Mouse (Mus musculus) cerebellum, adult 8-10 months (tissue): ENCODE measurements around the gene Haus3.

Experiments
- DNase-seq: peaks from one replicate; pipeline ENCODE4 v3.0.0; 2022

Gene Haus3

DNA sequence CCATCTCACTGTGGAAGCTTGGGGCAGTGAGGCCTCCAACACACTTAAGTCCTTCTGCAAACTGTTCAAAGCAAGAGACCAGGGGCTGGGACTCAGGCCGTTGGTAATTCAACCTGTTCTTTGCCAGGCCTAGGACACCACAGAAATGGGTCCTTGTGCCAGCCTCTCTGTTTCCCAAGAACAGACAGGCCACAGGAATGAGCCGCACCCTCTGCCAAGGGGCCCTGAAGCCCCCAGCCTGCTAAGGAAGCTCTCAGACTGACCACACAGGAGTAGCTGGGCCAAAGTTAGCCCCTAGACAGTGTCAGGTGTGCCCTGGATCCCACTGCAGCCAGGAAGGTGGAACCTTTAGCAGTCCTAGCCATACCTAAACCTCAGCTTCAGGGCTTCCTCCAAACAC, 17.1 kb upstream of the Haus3 start:
- DNase-seq: no peak

DNA sequence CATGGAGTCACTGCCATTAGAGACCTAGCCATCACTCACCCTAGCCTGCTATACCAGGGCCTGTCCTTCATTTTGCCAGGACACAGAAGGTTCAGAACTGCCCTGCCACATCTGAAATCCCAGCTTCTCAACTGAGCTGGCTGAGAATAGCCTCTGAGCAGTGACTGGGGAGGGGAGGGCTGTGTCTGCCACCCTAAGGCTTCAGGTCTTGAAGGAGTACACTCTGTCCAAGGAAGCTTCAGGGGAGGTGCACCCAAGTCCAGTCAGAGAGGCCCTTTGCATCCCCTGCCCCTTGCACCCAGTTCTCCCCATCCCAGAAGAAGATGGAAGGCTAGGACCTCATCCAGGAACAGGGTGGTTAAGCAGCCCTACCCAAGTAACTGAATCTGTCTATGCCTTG, 16.5 kb upstream of the Haus3 start:
- no peak for DNase-seq

DNA sequence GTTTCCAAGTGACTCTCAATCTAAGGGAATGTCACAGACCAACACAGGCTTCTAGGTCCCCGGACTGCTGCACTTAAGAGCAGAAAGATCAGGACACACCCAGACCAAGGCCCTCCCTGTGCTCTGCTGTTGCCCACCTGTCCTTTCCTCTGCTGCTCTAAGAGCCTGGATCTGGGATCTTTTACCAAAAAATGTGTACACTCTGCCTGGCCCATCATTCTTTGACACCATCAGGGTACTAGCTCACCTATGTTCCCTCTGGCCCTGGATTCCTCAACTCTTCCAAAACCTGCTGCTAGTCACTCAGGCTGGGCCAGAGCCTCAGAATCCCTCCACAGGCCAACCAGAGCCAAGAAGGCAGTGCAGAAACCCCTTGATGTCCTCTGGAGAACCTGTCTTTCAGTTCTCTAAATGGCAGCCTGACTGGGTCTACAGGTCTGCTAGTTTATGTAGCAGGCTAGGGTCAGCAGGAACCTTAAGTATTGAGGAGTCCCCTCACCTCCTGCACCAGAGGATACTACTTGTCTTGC, 15.8 kb upstream of the Haus3 start:
- DNase-seq: no peak

DNA sequence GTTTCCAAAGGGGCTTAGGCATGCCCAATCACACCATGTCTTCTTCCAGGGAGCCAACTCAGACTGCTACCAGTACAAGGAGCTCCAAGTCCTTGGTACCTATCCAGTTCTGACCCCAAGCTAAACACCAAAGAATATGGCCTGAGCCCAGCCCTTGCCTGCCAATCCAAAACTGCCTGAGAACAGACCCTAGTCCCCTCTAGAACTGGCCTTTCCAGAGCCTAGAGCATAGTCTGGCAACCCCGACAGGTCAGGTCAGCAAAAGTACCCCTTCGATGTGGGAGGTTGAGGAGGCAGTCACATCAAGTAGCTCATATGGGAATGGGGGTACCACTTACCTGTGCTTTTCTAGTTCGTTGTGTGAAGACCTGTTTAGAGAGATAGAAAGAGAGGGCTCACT, 14.6 kb upstream of the Haus3 start:
- DNase-seq: no peak

DNA sequence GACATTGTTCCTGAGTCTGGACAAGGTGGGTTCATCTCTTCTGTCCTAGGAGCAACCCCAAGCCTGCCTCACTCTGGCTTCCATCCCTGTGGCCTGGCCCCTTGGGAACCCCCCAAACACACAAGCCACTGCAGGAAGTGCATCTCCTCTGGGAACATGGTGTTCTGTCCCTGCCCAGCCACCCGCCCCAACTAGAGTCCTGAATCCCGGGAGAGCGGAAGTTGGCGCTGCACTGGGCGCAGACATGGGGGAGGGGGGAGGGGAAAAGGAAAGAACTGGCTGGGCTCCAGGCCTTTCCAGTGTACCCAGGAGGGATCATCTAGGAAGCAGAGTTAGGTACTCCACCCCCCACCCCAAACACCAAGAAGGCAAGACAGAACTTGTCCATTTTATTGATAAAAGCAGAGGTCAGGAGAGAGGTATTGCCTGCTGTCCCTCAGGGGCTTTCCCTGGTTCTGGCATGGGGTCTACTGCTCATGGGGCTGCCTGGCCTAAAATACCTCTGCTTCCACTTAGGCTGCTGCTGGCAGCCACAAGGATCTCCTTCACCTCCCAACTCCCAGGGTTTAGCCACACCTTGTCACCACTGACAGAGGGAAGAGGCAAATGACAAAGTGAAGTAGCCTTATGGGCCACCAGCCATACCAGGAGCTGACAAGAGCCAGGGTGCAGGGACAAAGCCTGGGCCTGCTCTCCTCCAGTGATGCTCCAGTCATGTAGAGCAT, 14.0 kb upstream of the Haus3 start:
- DNase-seq: no peak

- DNase-seq: peak; percentile 28
Observed at GRCm38 (mm10) chr5:34182486-34182885, 13.2 kb upstream of the Haus3 start.

DNA sequence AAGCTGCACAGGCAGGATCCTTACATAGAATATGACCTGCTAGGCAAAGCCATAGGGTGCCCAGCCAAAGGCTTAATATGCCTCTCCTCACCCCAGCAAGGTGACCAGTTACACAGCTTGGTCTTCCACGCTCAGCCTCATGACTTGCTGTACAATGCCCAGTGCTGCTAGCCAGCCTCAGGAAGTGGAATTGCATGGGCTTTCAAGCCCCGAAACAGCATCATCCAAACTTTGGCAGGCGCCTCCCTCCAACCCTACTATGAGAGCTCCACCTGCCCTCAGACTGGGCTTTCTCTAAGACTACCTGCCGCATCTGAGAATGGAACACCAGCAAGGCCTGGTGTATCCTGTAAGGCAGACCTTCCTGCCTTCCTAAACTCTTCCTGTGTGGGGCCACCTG, 8.5 kb upstream of the Haus3 start:
- peak; percentile 20 for DNase-seq

DNA sequence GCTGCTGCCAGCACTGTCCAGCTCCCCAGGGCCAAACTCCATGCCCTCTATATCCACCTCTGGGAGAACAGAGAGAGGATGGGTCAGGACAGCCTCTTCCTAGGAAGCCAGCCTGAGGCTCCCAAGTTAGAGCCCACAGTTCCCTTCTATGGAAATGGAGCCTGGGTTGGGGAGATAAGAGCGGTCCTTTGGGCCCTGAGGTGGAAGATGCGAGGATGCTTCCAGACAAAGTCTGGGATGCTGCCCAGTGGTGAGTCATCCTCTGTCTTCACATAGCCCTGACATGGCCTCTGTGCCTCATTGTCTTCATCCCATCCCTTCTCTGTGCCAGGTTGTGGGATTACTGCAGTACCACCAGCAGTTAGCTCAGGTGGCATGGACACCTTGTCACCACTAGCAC, 7.8 kb upstream of the Haus3 start:
- peak; percentile 65 for DNase-seq

DNA sequence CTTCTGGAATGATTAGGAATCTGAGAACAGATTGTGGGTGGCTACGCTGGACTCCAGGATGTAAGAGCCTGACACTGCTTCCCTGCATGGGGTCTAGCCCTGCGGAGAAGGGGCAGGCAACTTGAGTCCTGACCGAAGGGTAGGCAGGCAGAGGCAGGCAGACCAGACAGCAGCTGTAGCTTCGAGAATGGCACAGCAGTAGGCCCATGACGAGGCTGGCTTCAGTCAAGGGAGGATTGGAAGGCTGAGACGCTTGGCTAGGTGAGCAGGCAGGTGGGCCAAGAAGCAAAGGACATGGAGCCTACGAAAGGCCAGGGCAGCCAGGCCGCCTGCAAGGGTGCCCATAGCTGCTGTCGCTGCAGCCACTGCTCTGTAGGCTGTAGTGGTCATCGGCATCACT, 7.4 kb upstream of the Haus3 start:
- DNase-seq: peak; percentile 44

DNA sequence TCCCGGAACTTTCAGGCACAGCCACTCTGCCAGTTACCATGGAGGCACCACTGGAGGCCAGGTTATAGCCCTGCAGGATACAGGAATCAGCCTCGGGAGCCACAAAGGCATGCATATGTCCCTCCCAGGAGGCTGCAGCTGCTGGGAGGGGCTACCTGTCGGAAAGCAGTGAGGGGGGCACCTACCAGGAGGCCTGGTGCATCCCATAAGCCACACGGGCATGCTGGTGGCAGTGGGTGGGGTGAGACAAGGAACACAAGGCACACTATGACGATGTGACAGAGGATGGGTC, 6.0 kb upstream of the Haus3 start:
- peak; percentile 34 for DNase-seq

DNA sequence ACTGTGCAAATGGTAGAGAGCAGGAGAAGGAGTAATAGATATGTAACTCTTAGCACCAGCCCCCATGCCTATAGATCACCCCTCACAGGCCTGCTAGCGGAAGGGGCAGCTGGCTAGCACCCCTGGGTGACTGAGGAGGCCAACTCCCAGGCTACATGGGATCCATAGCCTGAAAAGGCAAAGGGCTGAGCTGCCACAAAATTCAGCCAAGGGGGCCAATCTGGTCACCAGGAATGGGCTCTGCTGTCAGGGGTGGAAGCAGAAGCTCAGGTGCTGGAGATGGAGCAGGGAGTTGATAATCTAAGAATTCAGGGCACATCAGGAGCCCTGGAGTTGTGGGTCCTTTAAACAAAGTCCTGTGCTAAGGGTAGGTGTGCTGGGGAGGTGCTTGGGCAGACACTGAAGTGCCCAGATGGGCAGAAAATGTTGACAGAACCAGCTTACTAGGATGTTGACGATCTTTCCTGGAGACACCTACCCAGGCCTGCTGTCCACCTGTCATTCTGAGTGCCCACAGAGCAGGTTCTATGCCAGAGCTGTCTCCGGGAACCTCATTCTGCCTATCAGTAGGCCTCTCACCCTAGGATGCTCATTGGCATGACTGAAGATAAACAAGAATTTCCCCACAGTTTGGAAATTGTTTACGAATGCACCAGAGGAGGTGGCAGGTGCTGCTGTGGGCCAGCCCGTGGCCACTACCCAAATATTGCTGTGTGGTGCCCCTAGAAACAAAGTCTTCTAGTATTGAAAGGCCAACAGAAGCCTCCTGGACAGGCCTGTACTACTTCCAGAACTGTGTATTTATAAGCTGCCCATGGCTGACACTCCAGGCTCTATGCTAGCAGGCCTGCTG, 5.4 kb upstream of the Haus3 start:
- DNase-seq: peak; percentile 33

GRCm38 (mm10) chr5:34174021-34174420, 4.7 kb upstream of the Haus3 start:
- DNase-seq: peak; percentile 21

DNA sequence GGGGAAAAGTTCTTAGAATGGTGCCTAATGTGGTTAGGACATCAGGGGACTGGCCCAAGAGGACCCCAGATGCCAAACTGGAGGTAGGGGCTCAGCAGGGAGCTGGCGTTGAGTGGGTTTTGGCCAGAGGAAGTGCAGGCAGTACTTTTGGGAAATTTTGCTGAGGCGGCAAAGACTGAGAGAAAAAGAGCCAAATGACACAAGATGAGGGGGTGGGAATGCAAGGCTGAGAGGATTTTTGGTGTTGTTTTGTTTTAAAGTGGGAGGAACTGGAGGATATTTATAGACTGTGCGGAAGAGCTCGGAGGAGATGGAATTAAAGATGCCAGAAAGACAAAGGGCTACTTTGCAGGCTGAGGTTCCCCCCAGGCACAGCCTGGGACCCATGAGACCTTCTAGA, 1.4 kb upstream of the Haus3 start:
- peak; percentile 35 for DNase-seq

DNA sequence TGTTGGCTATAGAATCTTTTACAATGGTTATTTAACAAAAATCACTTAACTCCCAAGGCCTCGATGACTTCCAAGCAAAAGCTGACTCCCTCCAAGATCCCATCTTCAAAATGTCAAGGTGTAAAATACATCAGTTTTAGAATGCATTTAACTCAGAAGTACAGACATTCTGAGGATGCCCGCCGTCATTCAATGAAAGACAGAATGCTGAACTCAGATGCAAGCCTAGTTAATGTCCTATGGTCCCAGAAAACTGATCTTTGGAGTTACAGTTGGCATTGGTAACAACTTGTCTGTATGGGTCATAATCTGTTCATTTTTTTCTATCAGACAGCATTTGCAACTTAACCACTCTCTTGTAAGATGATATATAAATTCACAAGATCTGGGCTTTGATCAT, 627 bp upstream of the Haus3 start:
- no peak for DNase-seq

- DNase-seq: no peak
Observed at GRCm38 (mm10) chr5:34167857-34168256, 1.5 kb downstream of the Haus3 start.

DNA sequence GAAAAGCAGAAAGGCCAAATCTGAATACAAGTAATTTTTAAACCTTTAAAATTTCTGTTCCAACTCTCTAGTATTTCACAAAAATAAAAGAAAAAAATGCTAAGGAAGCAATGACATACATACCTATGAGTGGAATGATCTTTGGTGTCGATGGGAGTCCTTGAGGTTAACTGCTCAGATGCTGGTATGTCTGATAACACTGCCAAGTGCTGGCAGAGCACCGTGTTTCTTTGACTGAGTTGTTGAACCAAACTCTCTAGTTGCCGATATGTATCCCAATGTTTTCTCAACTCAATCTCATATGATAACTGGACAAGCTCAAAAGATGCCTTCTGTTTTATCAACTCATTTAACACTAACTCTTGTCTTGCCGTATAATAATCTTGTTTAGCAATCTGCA, 3.5 kb downstream of the Haus3 start:
- no peak for DNase-seq

- no peak for DNase-seq
Observed at GRCm38 (mm10) chr5:34148476-34148875, 20.9 kb downstream of the Haus3 start.

DNA sequence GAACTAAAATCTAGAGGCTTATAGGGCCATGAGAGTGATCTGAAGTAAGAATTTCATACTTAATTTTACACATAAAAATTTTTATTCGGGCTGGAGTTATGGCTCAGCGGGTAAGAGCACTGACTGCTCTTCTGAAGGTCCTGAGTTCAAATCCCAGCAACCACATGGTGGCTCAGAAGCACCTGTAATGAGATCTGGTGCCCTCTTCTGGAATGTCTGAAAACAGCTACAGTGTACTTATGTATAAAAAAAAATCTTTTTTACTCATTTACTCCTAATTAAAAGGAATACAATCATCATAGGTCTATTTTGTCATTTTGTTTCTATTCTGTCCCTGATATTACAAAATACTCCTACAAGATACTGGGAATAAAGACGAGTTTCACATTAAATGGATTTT, 21.8 kb downstream of the Haus3 start:
- DNase-seq: no peak

- DNase-seq: peak; percentile 29
Observed at GRCm38 (mm10) chr5:34139751-34140150, 29.6 kb downstream of the Haus3 start.

GRCm38 (mm10) chr5:34132731-34133130, 36.6 kb downstream of the Haus3 start:
- no peak for DNase-seq

GRCm38 (mm10) chr5:34124131-34124530, 45.2 kb downstream of the Haus3 start:
- no peak for DNase-seq

DNA sequence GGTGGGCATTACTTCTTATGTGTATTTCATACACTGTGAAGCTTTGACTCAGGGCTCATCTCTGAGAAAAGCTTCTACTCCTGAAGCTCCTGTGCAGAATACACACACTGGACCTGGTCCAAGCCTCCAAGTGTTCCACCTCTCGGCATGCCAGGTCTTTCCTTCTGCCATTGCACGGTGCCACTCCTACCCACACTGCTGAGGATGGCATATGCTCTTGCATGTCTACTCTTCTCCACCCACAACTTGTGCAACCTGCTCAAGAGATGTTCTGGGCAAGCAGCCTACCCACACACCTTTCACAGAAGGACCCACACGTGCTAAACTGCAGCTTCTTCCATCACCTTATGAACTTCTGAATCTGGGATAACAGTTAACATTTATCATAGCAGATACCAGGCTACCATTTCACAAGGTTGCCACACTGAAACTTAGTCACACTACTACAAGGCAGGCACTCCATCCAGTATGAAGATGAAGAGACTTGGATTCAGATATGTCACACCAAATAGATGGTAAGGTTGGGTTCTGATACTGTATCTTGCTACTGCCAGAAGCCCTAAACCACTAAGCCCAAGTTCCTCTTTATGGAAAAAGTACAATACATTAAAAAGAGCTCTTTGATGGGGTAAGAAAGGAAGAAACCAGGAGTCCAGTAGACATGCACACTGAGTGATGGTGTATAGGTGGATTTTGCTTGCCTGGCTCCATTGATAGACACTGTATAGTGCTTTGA, 50.0 kb downstream of the Haus3 start:
- peak; percentile 45 for DNase-seq

GRCm38 (mm10) chr5:34105681-34106080, 63.6 kb downstream of the Haus3 start:
- DNase-seq: no peak
